Mouse (Mus musculus): ENCODE measurements around the gene Als2cr12. TPM values are rescaled to one million over a fixed set of nuclear protein-coding genes. Genes with fewer than 3 reads are reported as not detected.
"Not testable (repeated sequence)": the region's sequence is repeated elsewhere in the genome, so short reads cannot be mapped to it uniquely, and the experiment has no call there.

Als2cr12 gene
- total RNA-seq (2018; cell fraction: chromatin; rRNA removed) = not detected
- total RNA-seq (2018; cell fraction: cytosol; rRNA removed) = not detected
- not detected for total RNA-seq (2018; cell fraction: nucleus; rRNA removed)
- not detected in 3 replicates for polyA plus RNA-seq (2018)

DNA sequence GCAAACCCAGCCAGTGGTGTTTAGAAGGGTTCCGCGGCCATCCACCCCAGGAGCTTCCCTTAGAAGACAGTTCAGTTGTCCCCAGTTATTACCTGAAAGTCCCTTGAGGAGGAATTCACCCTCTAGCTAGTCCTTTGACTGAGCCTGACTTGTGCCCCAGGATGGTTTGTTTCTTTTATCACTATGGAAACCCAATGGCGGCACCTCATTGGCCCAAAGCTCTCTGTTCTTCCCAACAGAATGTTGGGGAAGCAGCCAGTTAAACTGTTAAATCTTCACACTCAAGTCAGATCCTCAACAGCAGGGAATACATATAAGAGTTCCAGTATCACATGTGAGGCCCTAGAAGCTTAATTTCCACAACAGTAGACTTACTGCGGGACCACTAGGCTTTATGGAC is at the start of gene Als2cr12:
TSS of gene Als2cr12 (minus strand) at position 180 of the 400 bp plus-strand sequence.
- H3K36me3 ChIP-seq (ENCODE audit: inconsistent target); H3K27ac ChIP-seq; H3K4me3 ChIP-seq (ENCODE audit: inconsistent target); H3K79me2 ChIP-seq (ENCODE audit: inconsistent target): not testable (repeated sequence)
- 88% methylated on average over 4 of the region's 4 CpGs for WGBS (ENCODE audit: missing documents)

DNA sequence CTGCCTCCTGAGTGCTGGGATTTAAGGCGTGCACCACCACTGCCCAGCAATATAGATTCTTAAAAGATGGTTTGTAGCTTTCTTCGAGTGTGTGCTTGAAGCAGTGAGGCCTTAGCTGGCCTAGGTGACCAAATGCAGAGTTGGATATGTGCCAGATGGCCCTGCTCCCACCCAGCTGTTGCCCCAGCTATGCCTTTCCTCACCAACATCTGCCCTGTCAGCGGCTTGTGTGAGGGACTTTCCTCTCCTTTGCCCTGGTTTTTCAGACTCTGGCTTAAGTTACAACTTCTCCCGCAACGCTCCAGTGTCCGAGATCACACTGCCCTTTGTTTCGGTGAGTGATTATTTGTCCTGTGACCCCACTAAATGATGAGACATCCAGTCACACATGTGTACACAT is 48.9 kb upstream of the Als2cr12 start:
- peaks cover 61% of the 10 kb centered on the region for H3K36me3 ChIP-seq (ENCODE audit: inconsistent target)
- H3K27ac ChIP-seq = peak overlapping the region; percentile 97
- 91% methylated on average over 7 of the region's 7 CpGs for WGBS (ENCODE audit: missing documents)
- no peak overlapping the region for H3K4me3 ChIP-seq (ENCODE audit: inconsistent target)
- H3K79me2 ChIP-seq (ENCODE audit: inconsistent target) = peaks cover 68% of the 10 kb centered on the region

DNA sequence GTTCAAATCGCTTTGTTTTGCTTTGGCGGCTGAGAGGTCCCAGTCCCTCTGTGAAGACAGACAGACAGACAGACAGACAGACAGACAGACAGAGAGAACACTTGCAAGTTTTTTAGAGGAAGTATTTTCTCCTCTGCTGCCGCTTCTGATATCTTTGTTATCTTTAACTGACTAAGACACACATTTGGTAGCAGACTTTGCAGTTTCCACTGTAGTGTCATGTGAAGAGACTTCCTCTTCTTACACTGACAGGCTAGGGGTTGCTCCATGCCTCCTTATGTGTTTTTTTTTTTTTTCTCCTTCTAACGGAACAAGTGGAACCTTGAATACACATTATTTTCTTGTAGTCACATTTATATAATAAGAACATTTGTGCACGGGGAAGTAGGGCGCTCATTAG is 47.5 kb upstream of the Als2cr12 start:
- Histone ChIP-seq H3K79me2 (ENCODE audit: inconsistent target) (peaks cover 68% of the 10 kb centered on the region), H3K36me3 (ENCODE audit: inconsistent target) (peaks cover 57% of the 10 kb centered on the region), H3K27ac (peak overlapping the region; percentile 97), H3K4me3 (ENCODE audit: inconsistent target) (no peak overlapping the region)
- WGBS (ENCODE audit: missing documents) = 10% methylated on average over 6 of the region's 6 CpGs

DNA sequence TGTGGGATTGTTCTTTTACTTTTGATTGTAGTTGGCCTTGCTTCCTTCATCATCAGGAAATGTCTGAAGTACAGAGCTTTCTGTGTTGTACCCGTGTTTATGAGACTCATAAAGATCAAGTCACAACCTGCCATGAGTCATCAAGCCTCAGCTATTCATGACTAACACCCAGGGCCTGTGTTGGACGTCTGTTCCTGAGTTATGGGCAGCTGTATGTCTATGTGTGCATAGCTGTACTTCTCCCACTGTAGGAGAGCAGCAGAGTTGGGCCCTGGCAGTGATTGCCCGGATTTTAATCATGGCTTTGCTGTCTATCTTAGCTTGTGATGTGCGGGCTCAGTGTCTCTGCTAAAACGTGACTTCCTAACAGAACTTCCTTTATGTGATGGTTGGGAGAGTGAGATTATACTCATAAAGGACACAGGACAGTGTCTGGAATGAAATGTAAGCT is 46.8 kb upstream of the Als2cr12 start:
- peaks cover 57% of the 10 kb centered on the region for H3K36me3 ChIP-seq (ENCODE audit: inconsistent target)
- H3K79me2 ChIP-seq (ENCODE audit: inconsistent target) = peaks cover 68% of the 10 kb centered on the region
- H3K4me3 ChIP-seq (ENCODE audit: inconsistent target) = no peak overlapping the region
- H3K27ac ChIP-seq = peak overlapping the region; percentile 97
- WGBS (ENCODE audit: missing documents) = 17% methylated on average over 5 of the region's 5 CpGs

DNA sequence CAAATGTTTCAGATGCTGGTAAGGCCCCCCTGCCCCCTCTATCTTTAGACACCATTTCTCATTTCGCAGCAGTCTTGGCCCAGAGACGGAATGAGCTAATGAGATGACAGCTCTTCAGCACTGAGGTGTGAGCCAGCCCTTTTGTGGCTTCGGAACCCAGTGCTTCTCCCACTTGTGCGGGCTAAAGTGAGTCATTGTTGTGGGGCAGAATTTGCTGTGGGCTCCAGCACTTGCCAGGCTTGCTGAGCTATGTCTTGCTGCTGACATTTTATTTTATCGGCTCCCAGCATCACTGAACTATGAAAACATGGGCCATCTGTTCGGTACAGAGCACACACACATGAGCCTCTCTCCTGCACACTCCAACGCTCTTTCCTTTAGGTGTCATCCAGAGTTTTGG is 43.7 kb upstream of the Als2cr12 start:
- WGBS (ENCODE audit: missing documents) = 98% methylated on average over 7 of the region's 7 CpGs
- Histone ChIP-seq H3K79me2 (ENCODE audit: inconsistent target) (peaks cover 68% of the 10 kb centered on the region), H3K27ac (no peak overlapping the region), H3K36me3 (ENCODE audit: inconsistent target) (peaks cover 65% of the 10 kb centered on the region), H3K4me3 (ENCODE audit: inconsistent target) (no peak overlapping the region)

DNA sequence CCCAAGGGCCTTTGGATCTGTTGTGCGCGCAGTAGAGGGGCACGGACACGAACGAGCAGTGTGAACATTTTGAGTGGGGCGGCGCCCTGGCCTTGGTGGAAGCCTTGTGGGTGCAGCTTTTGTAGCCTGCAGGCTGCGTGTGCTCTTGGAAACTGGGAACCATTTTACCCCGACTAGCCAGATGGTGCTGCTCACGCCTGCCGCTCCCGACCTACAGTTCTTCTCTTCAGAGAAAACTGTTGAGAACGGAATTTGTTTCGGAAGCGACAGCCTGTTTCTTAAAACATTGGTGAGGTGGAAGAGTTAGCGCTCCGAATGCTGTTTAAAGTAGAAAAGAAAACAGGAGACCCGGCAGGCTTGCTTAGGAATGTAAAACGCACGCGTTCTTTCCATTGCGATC is 41.2 kb upstream of the Als2cr12 start:
- Histone ChIP-seq H3K79me2 (ENCODE audit: inconsistent target) (peaks cover 80% of the 10 kb centered on the region), H3K36me3 (ENCODE audit: inconsistent target) (peaks cover 71% of the 10 kb centered on the region)
- WGBS (ENCODE audit: missing documents) = 99% methylated on average over 21 of the region's 22 CpGs

DNA sequence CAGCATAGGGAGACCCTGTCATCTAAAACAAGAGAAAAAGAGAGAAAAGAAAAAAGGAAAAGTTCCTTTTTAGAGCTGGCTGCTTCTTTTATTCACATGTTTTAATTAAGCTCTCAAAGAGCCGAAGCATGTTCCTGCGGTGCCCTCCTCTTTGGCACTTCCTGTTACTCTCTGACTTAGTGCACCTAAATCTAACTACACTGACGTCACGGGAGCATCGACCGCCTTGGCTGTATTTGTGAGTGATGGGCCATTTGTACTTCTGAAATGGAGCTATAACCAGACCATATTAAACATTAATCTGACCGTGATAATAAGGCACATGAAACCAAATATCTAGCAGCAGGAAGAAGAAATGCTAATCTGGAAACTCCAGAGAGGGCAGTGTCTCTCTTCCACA is 40.2 kb upstream of the Als2cr12 start:
- Histone ChIP-seq H3K27ac (no peak overlapping the region), H3K79me2 (ENCODE audit: inconsistent target) (peaks cover 89% of the 10 kb centered on the region), H3K4me3 (ENCODE audit: inconsistent target) (no peak overlapping the region), H3K36me3 (ENCODE audit: inconsistent target) (peaks cover 64% of the 10 kb centered on the region)
- WGBS (ENCODE audit: missing documents) = 95% methylated on average over 7 of the region's 7 CpGs

More for the DNA sequence above, 41.2 kb upstream of the Als2cr12 start:
- Histone ChIP-seq H3K27ac (no peak overlapping the region), H3K4me3 (ENCODE audit: inconsistent target) (no peak overlapping the region)

DNA sequence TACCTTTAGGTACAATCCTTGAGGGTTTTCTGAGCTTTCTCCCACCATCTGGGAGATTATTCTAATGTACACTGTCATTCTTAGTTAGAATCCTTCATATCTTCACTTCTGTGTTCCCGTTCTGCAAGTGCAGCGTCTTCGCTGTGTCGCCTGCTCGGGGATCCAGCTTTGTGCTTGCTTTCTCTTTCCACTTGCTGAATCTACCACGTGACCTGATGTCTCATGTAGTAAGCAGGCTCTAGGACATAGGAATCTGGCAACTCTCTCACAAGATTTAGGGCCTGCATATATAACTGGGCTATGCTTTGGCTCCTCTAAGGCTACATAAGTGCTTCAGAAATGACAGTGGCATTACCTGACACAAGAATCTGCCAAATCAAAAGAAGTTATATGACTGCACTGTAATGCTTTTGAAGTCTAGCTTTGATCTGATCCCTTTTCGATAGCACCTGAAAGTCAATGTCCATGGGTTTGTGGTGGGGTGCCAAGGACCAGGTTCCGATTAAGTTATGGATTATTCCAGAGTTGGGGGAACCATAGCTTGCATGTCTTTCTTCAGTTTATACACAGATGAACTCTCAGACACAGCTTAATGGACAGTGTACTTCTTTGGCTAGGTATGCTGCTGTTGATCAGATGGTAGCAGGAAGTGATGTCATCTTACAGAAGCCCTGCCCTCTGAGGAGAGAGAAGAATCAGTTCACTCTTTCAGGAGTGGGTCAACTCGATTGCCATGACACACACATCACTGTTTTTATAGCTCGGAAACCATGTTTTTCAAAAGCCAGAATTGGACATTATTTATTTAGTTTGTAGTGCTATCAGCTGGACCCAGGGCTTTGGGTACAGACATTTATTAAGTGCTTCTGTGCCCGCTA is 38.5 kb upstream of the Als2cr12 start:
- H3K4me3 ChIP-seq (ENCODE audit: inconsistent target) = no peak overlapping the region
- 93% methylated on average over 11 of the region's 11 CpGs for WGBS (ENCODE audit: missing documents)
- peaks cover 54% of the 10 kb centered on the region for H3K36me3 ChIP-seq (ENCODE audit: inconsistent target)
- H3K79me2 ChIP-seq (ENCODE audit: inconsistent target) = peaks cover 91% of the 10 kb centered on the region
- H3K27ac ChIP-seq = no peak overlapping the region

DNA sequence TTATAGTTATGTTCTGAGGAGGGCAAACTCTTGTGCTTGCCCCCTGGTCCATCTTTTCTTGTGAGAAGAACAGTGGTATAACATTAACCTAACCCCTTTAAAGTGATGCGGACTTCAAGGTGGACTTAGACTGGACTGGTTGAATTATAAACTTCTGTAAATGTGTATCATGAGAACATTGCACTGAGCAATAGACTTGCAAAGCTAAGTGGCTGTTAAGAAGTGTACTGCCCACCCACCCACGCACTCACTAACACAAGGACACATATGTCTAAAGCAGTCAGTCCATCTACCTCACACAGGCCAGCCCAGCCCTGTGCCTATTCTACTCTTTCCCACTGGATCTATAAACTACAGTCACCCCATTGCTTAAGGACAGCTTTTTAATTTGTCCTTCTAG is 37.8 kb upstream of the Als2cr12 start:
- Histone ChIP-seq H3K27ac (no peak overlapping the region), H3K4me3 (ENCODE audit: inconsistent target) (no peak overlapping the region), H3K36me3 (ENCODE audit: inconsistent target) (peaks cover 52% of the 10 kb centered on the region), H3K79me2 (ENCODE audit: inconsistent target) (peaks cover 93% of the 10 kb centered on the region)
- WGBS (ENCODE audit: missing documents) = 93% methylated on average over 2 of the region's 2 CpGs

DNA sequence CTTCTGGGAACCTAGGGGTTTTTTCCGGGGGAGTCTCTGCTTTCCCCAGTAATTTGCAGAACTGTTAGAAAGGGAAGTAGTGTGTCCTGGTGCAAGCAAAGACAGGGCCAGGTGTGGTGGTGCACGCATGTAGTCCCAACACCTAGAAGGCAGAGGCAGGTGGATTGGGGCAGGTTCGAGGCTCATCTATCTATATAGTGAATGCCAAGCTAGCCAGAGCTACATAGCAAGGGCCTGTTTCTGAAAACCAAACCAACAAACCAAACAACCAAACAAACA is 32.7 kb upstream of the Als2cr12 start:
- H3K4me3 ChIP-seq (ENCODE audit: inconsistent target) = peak overlapping the region; percentile 22; the same call in 1 of the 2 replicates
- peaks cover 8% of the 10 kb centered on the region; the same call in 1 of the 2 replicates for H3K36me3 ChIP-seq (ENCODE audit: inconsistent target)
- H3K27ac ChIP-seq = peak overlapping the region; percentile 94
- H3K79me2 ChIP-seq (ENCODE audit: inconsistent target) = peaks cover 84% of the 10 kb centered on the region
- 81% methylated on average over 3 of the region's 3 CpGs for WGBS (ENCODE audit: missing documents)

DNA sequence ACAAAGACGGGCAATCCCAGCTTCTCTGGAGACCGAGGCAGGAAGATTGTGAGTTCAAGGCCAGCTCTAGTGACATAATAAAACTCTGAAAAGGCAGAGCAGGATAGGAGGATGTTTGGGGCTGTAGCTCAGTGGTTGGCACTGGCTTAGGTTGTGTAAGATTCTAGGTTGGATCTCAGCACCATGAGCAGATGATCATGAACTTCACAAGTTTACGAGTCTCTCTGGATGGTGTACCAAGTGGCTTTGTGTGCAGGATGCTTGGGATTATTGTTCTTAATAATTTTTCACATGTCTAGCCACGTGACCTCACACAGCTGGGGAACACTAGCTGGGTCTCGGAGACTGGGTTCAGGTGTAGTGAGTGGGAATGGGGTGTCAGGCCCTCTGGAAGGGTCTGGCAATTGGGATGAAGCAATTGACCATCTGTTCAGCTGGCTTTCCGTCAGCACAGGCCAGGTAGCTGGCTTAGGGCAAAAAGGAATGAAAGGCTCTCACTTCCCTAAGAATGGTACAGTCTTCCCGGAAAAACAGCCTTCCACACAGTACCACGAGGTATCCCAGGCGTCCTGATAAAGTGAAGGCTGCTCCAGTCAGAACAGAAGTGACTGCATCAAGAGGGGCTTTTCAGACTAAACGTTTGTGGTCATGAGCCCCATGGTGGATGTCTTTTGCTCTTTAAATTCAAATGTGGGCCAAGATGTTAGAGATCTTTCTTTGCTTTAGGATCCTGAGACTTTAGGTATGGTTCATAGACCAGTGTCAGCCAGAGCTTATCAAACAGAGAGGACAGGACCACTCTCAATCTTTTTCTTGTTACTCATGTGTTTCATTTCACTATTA is 32.2 kb upstream of the Als2cr12 start:
- Histone ChIP-seq H3K36me3 (ENCODE audit: inconsistent target) (peaks cover 8% of the 10 kb centered on the region; the same call in 1 of the 2 replicates), H3K27ac (peak overlapping the region; percentile 94), H3K4me3 (ENCODE audit: inconsistent target) (peak overlapping the region; percentile 22), H3K79me2 (ENCODE audit: inconsistent target) (peaks cover 84% of the 10 kb centered on the region)
- 87% methylated on average over 10 of the region's 10 CpGs for WGBS (ENCODE audit: missing documents)

DNA sequence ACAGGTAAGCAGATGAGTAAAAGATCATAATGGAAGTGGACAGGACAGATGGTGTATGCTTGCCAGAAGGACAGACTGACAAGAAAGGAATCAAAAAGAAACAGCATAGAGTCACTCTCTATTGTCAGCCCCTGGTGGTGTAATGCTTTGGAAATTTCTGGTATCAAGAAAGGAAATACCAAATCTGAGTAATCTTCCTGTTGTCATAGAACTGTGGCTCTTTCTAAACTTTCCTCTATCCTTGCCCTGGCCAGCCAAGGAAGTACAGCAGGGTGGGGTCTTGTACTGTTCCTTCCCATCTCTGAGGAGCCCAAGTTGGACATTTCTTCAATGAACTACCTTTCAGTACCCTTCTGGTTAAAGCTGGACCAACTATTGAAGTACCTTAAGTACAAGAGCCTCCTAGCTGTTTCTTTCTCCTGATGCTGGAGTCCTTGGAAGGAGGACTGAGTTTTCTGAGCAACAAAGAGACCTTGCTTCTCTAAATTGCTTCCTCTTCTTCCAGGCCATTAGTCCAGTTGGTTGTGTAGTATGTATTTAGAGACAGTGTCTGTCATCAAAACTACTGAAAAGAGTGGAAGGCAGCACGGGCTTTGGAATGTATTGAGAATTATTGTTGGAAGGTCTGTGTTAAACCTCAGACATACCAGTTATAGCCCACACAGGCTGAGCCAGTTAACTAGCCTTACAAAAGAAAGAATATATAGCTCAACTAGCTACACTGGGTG is 31.4 kb upstream of the Als2cr12 start:
- peak overlapping the region; percentile 94 for H3K27ac ChIP-seq
- 57% methylated on average over 1 of the region's 1 CpGs for WGBS (ENCODE audit: missing documents)
- peaks cover 90% of the 10 kb centered on the region for H3K79me2 ChIP-seq (ENCODE audit: inconsistent target)
- H3K4me3 ChIP-seq (ENCODE audit: inconsistent target) = peak overlapping the region; percentile 22
- peaks cover 8% of the 10 kb centered on the region; the same call in 1 of the 2 replicates for H3K36me3 ChIP-seq (ENCODE audit: inconsistent target)

DNA sequence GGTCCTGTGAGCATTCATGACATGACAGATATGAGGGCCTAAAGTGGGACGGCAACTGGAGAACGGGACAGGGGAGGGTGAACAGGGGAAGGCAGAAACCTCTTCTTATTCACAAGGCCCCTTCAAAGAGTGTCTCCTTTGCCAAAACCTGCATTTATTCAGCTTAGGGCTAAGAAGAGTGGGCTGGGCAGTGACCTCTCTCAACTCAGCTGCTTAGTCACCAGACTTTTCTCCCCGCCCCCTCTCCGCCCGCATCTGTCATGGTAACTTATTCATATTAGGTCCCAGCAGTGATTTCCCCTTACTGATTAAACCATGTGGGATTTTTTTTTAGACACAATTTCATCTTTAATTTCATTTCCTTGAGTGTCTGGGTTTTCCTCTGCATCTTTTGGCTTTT is 30.0 kb upstream of the Als2cr12 start:
- 79% methylated on average over 5 of the region's 5 CpGs for WGBS (ENCODE audit: missing documents)
- H3K27ac ChIP-seq = peak overlapping the region; percentile 90
- H3K36me3 ChIP-seq (ENCODE audit: inconsistent target) = peaks cover 4% of the 10 kb centered on the region; the same call in 1 of the 2 replicates
- H3K79me2 ChIP-seq (ENCODE audit: inconsistent target) = peaks cover 90% of the 10 kb centered on the region
- no peak overlapping the region; the same call in 1 of the 2 replicates for H3K4me3 ChIP-seq (ENCODE audit: inconsistent target)

DNA sequence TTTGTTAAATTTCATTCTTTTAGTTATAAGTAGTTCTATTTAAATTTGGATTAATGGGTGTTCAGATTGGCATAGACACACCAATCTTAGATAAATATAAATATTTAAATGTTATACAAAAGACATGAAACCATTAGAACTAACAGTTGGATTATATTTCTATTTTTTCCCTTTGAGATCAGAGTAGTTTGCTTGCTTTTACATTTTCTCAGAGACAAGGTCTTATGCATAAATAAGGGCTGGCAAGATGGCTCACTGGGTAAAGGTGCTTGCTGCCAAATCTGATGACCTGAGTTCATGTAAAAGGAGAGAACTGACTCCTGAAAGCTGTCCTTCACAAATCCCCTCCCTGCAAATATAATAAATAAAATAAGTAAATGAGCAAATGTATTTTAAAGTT is 29.3 kb upstream of the Als2cr12 start:
- Histone ChIP-seq H3K36me3 (ENCODE audit: inconsistent target) (peaks cover 4% of the 10 kb centered on the region; the same call in 1 of the 2 replicates), H3K79me2 (ENCODE audit: inconsistent target) (peaks cover 91% of the 10 kb centered on the region), H3K27ac (peak overlapping the region; percentile 90), H3K4me3 (ENCODE audit: inconsistent target) (no peak overlapping the region)
